Mouse (Mus musculus) hindbrain, postnatal 0 days (tissue): ENCODE results near the gene Lcmt1. TPM values are rescaled to one million over a fixed set of nuclear protein-coding genes. Genes with fewer than 3 reads are reported as not detected.

ENCODE experiments used
- ATAC-seq: fragments of 200-750 bp; cut with Nextera tagmentation; 2 replicates; pipeline ENCODE4 v1.8.0; 2017; ENCODE audit warnings: mild to moderate bottlenecking, moderate TSS enrichment, moderate library complexity
- DNase-seq: peaks from one replicate; pipeline ENCODE4 v3.0.0-alpha.2; 2015; ENCODE audit warnings: low spot score
- H3K27ac ChIP-seq: fragments of 300-500 bp; sonication (generic); 2 replicates; pipeline ENCODE4 v1.5.1; 2014; ENCODE audit warnings: mild to moderate bottlenecking
- H3K27me3 ChIP-seq: fragments of 300-500 bp; sonication (generic); 2 replicates; pipeline ENCODE4 v1.6.1; 2014; ENCODE audit warnings: low read length, mixed read lengths; ENCODE audit not compliant: insufficient read depth
- H3K36me3 ChIP-seq: fragments of 300-500 bp; sonication (generic); 2 replicates; pipeline ENCODE4 v1.6.1; 2014; ENCODE audit warnings: low read length, mixed read lengths; ENCODE audit not compliant: insufficient read depth
- H3K4me1 ChIP-seq: fragments of 300-500 bp; sonication (generic); 2 replicates; pipeline ENCODE4 v1.6.1; 2014; ENCODE audit warnings: antibody characterized with exemption, low read length, mixed read lengths; ENCODE audit not compliant: insufficient read depth
- H3K4me2 ChIP-seq: fragments of 300-500 bp; sonication (generic); 2 replicates; pipeline ENCODE4 v1.6.1; 2014; ENCODE audit warnings: low read depth, mild to moderate bottlenecking, low read length, moderate library complexity, mixed read lengths
- H3K4me3 ChIP-seq: fragments of 300-500 bp; sonication (generic); 2 replicates; pipeline ENCODE4 v1.5.1; 2014; ENCODE audit warnings: low read length
- H3K9ac ChIP-seq: fragments of 300-500 bp; sonication (generic); replicated peaks from 2 replicates; pipeline ENCODE4 v1.6.1; 2014; ENCODE audit warnings: mild to moderate bottlenecking, low read length, moderate library complexity, mixed read lengths
- H3K9me3 ChIP-seq: fragments of 300-500 bp; sonication (generic); 2 replicates; pipeline ENCODE4 v1.6.1; 2016; ENCODE audit warnings: low read length, mixed read lengths
- CTCF ChIP-seq: IDR thresholded peaks from 2 replicates; pipeline ENCODE4 v1.5.1; 2016; ENCODE audit warnings: antibody characterized with exemption, control low read depth, low read depth
- WGBS: fragments of 180-500 bp; shearing (Covaris S2); extraction: QIAGEN DNeasy Blood & Tissue Kit; methylation state at CpG from one replicate; pipeline ENCODE4 v1.1.7; 2014; 5-methylcytosine and 5-hydroxymethylcytosine counted together
- polyA plus RNA-seq: library from polyadenylated mRNA; unstranded; fragments of >200 nt; fragmentation: Nextera tagmentation; extraction: Ambion mirVana; gene quantifications from 2 replicates; pipeline ENCODE4 v1.2.1, GENCODE M21; 2015
- total RNA-seq: library from RNA; depleted of rRNA; stranded (reverse); fragments of >200 nt; gene quantifications from 2 replicates; pipeline ENCODE4 v1.2.3, GENCODE M21; 2014

The Lcmt1 gene
- total and polyA plus RNA-seq, 2 experiments from 2014 or later = 64.5 to 102 TPM

DNA sequence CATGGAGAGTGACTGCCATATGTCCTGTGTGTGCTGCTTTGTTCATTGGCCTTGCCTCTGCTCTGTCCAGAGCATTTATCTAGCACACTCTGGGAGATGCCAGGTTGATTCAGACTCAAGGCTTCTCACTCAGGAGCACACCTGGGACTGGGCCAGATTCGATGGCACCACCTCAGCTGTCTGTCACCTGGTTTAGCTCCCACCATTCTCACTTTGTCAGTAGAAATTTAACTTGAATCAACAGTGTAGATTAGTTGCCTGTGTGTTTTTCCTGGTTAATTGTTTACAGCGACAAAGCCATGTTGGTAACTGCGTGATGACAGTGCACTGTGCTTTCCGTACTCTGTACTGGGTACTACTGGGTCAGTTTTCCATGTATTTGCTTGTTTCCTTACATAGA lies 50.4 kb downstream of the Lcmt1 start:
- no peaks in the 10 kb centered on the region for H3K9me3 ChIP-seq
- H3K4me2 ChIP-seq = no peak overlapping the region
- DNase-seq = peak; percentile 9
- WGBS = 91% methylated on average over 4 of the region's 4 CpGs
- peak; percentile 40; the same call in 1 of the 2 replicates for ATAC-seq
- H3K4me3 ChIP-seq = no peak overlapping the region
- TF ChIP-seq CTCF = no peak
- no peaks in the 10 kb centered on the region for H3K4me1 ChIP-seq
- H3K27ac ChIP-seq = no peak overlapping the region
- H3K9ac ChIP-seq = no peak overlapping the region
- H3K27me3 ChIP-seq = no peaks in the 10 kb centered on the region
- peaks cover 36% of the 10 kb centered on the region for H3K36me3 ChIP-seq

DNA sequence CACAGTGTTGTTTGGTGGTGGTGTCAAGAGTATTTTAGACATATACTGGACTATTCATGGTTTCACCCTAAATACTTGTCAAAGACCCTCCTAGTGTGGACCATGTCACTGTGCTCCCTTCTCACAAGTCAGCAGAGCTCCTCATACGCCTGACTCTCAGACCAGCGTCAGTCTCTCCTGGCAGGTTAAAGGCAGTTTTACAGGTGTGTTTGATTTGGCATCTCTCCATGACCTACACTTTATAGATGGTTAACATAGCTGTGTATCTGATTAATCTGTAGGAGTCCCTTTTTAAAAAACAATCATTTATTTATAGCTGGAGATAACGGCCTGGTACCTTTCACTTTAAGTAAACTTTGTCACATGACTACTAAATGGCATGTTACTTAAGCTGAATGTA lies 52.4 kb downstream of the Lcmt1 start:
- H3K36me3 ChIP-seq = peaks cover 38% of the 10 kb centered on the region
- H3K4me3 ChIP-seq = no peak overlapping the region
- 96% methylated on average over 3 of the region's 3 CpGs for WGBS

DNA sequence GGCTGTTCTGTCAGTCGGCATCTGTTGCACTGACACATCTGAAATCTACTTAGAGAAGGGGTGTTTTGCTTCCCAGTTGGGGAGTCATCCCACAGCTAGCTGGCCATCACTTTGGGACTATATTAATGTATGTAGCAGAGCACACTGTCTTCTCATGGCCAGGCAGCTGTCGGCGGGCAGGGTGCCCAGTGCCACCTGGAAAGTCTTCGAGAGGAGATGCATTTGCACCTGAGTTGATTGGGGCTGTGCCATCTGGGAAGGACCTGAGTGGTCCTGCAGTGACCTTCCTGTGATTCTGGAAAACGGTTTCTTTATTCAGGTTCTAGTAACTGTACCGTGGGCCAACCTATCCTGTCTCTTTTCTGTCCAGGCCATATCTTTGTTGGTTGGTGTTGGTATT lies 54.7 kb downstream of the Lcmt1 start:
- no peaks in the 10 kb centered on the region for H3K9me3 ChIP-seq
- H3K4me1 ChIP-seq = no peaks in the 10 kb centered on the region
- no peak for ATAC-seq
- no peaks in the 10 kb centered on the region for H3K27me3 ChIP-seq
- H3K4me3 ChIP-seq = no peak overlapping the region
- WGBS = 91% methylated on average over 6 of the region's 6 CpGs
- H3K36me3 ChIP-seq = peaks cover 48% of the 10 kb centered on the region
- H3K9ac ChIP-seq = no peak overlapping the region
- TF ChIP-seq CTCF = no peak
- DNase-seq = no peak
- no peak overlapping the region for H3K27ac ChIP-seq
- H3K4me2 ChIP-seq = no peak overlapping the region

More for the DNA sequence above, 52.4 kb downstream of the Lcmt1 start:
- DNase-seq = no peak
- no peaks in the 10 kb centered on the region for H3K4me1 ChIP-seq
- no peaks in the 10 kb centered on the region for H3K9me3 ChIP-seq
- H3K9ac ChIP-seq = no peak overlapping the region
- no peak overlapping the region for H3K4me2 ChIP-seq
- no peak for TF ChIP-seq CTCF
- ATAC-seq = no peak
- H3K27ac ChIP-seq = no peak overlapping the region
- H3K27me3 ChIP-seq = no peaks in the 10 kb centered on the region

DNA sequence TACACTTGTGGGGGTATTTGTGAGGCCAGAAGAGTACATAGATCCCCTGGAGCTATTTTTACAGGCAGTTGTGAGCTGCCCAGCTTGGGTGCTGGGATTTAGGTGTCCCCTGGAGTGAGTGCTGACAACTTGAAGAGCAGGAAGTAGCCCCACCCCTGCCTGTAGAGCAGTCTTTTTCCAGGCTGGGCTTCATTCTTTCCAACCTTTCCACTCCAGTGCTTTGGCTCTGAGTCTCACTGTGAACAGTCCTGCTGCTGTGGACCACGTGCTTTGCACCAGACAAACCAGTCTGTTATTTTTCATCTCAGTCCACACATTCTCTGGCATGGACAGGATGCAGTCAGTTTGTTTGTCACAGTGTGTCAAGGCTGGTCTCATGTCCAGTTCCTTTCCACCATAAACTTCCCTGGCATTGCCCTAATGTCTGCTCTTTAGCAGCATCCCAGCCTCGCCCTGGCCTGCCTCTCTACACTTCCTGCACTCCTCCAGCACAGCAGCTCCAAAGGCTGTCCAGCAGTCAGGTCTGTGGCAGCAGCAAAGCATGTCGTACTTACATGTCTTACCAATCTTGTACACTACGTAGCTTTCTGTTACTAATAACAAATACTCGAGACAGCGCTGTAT lies 55.7 kb downstream of the Lcmt1 start:
- H3K4me3 ChIP-seq = no peak overlapping the region
- peaks cover 48% of the 10 kb centered on the region for H3K36me3 ChIP-seq
- 79% methylated on average over 6 of the region's 6 CpGs for WGBS

DNA sequence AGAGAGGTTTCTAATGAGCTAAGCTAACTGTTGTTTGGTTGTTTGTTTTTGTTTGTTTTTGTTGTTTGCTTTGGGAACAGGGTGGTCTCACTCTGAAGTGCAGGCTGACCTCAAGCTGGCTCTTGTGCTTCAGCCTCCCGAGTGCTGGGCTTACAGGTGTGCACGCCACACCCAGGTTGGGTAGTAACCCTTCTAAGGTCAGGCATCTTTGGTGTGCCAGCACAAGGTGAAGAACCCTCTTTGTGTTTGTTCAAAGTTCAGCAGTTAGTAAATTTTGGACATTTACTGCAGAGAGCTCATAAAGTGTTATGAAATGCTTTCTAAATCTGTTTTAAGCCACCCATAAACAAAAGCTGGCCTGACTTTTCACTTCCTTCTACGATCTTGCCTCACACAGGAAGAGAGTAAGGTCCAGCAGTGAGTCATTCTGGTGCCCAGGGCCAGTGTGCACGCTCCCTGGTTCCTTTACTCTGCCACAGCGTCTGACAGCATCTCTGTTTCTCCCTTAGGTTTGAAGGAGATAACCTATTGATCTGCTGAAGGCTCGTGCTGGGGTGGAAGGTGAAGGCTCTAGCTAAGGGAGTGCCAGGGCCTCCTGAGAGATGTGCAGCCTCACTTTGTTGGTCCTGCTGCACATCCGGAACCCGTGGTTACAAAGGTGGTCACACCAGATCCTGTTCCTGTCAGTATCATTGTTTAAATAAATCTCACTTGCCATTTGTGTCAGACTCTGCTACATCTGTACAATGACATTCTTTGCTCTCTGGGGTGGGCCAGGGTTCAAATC lies 60.2 kb downstream of the Lcmt1 start:
- Histone ChIP-seq H3K9ac (no peak overlapping the region), H3K4me1 (no peaks in the 10 kb centered on the region), H3K4me2 (no peak overlapping the region), H3K27ac (no peak overlapping the region), H3K36me3 (peaks cover 20% of the 10 kb centered on the region; the same call in 1 of the 2 replicates), H3K4me3 (no peak overlapping the region), H3K9me3 (no peaks in the 10 kb centered on the region), H3K27me3 (no peaks in the 10 kb centered on the region)
- no peak for ATAC-seq
- 84% methylated on average over 8 of the region's 8 CpGs for WGBS
- no peak for DNase-seq
- no peak for TF ChIP-seq CTCF

More for the DNA sequence above, 55.7 kb downstream of the Lcmt1 start:
- H3K9ac ChIP-seq = no peak overlapping the region
- H3K27ac ChIP-seq = no peak overlapping the region
- no peaks in the 10 kb centered on the region for H3K9me3 ChIP-seq
- H3K4me2 ChIP-seq = no peak overlapping the region
- no peaks in the 10 kb centered on the region for H3K4me1 ChIP-seq
- no peak for TF ChIP-seq CTCF
- ATAC-seq = no peak
- H3K27me3 ChIP-seq = no peaks in the 10 kb centered on the region
- DNase-seq = no peak

DNA sequence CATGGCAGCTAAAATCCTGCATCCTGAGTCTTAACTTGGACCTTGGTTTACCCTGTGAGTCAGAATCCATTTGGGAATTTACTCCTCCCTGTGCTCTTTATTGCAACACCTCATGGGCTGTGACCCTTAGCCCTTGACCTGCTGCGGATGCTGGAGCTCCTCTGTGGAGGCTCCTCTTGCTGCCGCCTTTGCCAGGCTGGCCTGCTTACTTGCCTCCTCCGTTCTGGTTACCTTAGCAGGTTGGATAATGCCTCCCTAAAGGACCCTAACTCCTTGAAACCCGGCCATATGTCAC lies 60.8 kb downstream of the Lcmt1 start:
- ATAC-seq = no peak
- no peak for TF ChIP-seq CTCF
- peaks cover 17% of the 10 kb centered on the region; the same call in 1 of the 2 replicates for H3K36me3 ChIP-seq

DNA sequence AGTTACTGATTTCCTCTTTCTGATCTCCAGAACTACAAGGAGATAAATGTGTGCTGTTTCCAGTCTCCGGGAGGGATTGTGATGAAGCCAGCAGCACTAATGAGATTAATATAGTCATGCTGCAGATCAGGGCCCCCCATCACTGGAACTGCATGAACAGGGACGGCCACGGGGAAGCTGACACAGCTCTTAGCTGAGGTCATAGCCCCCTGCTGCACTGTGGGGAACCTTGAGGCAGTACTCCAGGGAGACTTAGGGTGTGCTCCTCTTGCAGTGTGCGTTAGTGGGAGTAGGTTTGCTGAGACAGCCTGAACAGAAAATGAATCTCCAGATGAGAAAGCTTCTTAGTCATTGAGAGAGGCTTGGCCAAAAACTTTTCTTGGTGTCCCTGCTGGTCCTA lies 61.6 kb downstream of the Lcmt1 start:
- Histone ChIP-seq H3K27ac (no peak overlapping the region), H3K36me3 (peaks cover 17% of the 10 kb centered on the region; the same call in 1 of the 2 replicates), H3K4me1 (no peaks in the 10 kb centered on the region), H3K27me3 (no peaks in the 10 kb centered on the region), H3K4me3 (no peak overlapping the region), H3K4me2 (no peak overlapping the region), H3K9ac (no peak overlapping the region), H3K9me3 (no peaks in the 10 kb centered on the region)
- DNase-seq (no peak), ATAC-seq (no peak)
- TF ChIP-seq CTCF = no peak
- WGBS = 66% methylated on average over 4 of the region's 4 CpGs

More for the DNA sequence above, 60.8 kb downstream of the Lcmt1 start:
- Histone ChIP-seq H3K27me3 (no peaks in the 10 kb centered on the region), H3K4me2 (no peak overlapping the region), H3K4me3 (no peak overlapping the region), H3K9ac (no peak overlapping the region), H3K4me1 (no peaks in the 10 kb centered on the region), H3K27ac (no peak overlapping the region), H3K9me3 (no peaks in the 10 kb centered on the region)
- 75% methylated on average over 4 of the region's 4 CpGs for WGBS
- no peak for DNase-seq
